Mouse (Mus musculus): Measurements from ENCODE around the gene Trmt10a.

DNA sequence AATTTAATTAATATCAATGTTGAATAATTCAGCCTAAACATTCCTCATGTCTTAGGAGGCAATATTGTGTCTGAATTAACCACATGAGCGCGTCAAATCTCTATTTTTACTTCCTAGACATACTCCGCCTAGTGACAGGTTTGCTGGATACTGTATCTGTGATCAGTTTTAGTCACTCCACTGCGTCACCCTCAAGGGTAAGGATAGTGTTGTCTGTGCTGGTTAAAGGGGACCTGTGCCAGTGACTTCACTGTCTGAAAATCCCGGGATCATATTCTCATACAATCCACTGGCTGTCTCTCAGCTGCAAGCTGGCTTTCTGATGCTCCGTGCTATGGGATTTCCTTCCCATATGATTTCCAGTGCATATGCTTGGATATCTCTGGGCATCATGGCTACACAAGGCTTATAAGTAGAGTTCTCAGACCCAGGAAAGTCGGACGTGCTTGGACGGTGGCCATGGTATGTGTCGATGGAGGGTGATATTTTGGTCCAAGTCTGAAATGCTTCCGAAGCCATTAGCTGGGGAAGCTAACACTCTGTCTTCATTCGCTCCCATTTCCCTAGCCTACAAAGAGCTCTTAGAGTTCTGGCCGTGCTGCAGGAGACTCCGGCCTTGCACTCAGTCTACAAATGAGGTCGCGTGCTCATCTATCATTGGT lies 23.7 kb upstream of the Trmt10a start:
- TF ChIP-seq CTCF (IDR thresholded peaks at IDR 0.05; ENCODE audit: borderline replicate concordance, control insufficient read depth, extremely low read depth, insufficient read depth, low read length, poor library complexity) (no peak), POLR2A (IDR thresholded peaks at IDR 0.05; ENCODE audit: control insufficient read depth, extremely low read depth, insufficient read depth, low read length, poor library complexity) (no peak)

Data from thymus, adult 2 months (tissue).